Mouse (Mus musculus) heart, adult 2 months (tissue): ENCODE data around the gene Grb14.

Source experiments
- CTCF ChIP-seq: fragments of 200-600 bp; IDR thresholded peaks from 2 replicates; pipeline ENCODE4 v1.8.1; 2022; ENCODE audit warnings: antibody characterized with exemption, mild to moderate bottlenecking, moderate library complexity
- EP300 ChIP-seq: fragments of 200-500 bp; IDR thresholded peaks from 2 replicates; pipeline ENCODE4 v1.6.1; 2011; ENCODE audit warnings: low read depth, low read length, control low read depth; ENCODE audit not compliant: insufficient read depth
- POLR2A ChIP-seq: fragments of 200-500 bp; IDR thresholded peaks from 2 replicates; pipeline ENCODE4 v1.6.1; 2011; ENCODE audit warnings: mild to moderate bottlenecking, low read depth, low read length, control low read depth; ENCODE audit not compliant: insufficient read depth

DNA sequence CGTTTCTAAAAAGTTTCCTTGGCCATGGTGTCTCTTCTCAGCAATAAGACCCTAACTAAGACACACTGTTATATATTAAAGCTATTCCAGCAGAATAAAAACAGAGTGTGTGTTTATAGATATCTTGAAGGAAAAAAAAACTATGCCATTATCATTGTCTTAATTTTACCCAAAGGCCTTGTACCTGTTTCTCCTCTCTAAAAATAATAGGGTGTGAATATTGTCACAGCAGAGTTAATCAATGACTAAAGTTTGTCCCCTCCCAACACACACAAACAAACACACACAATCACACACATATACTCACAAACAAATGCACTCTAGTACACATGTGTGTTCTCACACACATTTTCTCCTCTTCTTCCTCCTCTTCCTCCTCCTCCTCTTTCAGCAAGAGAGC is at the start of gene Grb14:
- no peak for TF ChIP-seq CTCF
- no peak for TF ChIP-seq POLR2A
- no peak for TF ChIP-seq EP300
